Mouse (Mus musculus): ENCODE measurements around the gene Col8a2.

Col8a2 gene

DNA sequence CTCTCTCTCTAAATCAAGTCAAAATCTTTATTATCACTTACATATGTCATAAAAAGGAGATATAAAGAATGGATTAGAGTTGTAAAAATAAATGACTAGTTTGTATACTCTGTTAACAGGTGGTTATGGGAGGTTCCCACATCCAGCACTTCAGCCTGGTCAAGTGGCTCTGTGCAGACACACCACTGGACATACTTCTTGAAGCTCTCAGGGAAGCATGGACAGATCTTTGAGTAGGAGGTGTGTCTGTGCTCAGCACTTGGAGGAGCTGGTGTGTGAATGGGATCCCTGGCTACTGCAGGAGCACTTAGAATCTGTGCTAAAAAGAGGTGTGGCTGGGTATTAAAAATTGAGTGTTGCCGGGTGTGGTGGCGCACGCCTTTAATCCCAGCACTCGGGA, 43.7 kb downstream of the Col8a2 start:
- in situ Hi-C loops (cut with MboI) = no loop called here

DNA sequence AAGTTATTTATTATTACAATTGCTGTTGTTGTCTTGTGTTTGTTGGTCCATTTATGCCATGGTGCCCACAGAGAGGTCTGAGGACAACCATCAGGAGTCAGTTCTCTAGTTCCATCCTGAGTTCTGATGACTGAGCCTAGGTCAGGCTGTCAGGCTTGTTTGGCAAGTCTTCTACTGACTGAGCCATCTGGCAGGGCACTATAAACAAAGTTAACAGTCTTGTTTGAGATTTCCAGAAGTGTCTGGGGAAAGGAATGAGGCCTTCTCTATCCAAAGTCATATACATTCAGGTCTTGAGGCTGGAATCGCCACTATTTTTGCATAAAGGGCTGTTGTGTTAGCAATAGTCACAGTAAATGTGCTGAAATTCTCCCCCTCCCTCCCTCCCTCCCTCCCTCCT, 45.2 kb downstream of the Col8a2 start:
- in situ Hi-C loops (cut with MboI) = no loop called here

DNA sequence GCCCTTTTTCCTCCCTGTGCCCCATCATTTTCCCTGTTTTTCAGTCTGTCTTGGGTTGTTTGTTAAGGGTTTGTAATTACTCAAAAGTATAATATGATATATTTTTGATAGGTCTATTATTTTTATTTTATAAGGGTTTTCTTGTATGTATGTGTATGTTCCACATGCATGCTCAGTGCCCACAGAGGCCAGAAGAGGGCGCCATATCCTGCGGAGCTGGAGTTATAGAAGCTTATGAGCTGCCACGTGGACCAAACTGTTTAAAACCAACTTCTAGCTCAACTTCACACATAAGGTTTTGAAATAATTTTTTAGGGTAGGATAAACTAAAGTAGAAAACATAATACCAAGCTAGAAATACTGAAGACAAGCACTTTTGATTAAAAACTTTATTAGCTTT, 45.8 kb downstream of the Col8a2 start:
- in situ Hi-C loops (cut with MboI) = no loop called here

DNA sequence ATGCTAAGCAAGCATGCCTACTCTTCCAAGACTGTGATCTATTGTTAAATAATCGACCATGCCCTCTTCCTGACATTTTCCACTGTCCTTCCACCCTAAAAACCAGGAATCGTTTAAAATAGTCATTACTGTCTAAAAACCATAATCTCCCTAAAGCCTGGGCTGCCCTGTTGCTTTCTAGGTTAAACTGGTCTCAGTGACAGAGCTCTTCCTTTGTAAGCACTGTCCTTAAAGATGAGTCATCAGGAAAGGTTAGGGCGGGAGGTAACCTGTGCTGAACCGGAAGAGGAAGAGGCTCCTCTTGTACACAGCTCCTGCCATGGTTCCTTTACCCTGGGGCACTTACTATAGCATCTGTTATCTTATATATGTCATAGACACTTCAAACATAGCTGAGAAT, 52.9 kb downstream of the Col8a2 start:
- in situ Hi-C loops (cut with MboI) = no loop called here

DNA sequence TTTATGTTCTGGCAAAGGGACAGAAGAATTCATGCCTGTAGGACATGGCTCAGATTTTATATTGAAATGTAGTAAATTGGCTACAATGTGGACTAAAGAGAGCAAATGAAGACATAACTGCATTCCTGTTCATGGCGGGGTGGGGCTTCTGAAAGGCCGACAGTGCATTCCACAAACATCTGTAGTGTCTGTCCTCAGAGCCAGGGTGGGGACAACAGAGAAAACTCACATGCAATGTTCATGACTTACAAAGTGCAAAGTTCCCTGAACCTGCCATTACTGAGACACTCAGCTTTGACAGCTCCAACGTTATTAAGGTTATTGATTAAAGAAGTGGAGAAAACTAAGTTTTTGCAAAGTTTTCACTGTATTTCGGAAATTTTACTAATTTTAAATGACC, 56.9 kb downstream of the Col8a2 start:
- in situ Hi-C loops (cut with MboI) = no loop called here

DNA sequence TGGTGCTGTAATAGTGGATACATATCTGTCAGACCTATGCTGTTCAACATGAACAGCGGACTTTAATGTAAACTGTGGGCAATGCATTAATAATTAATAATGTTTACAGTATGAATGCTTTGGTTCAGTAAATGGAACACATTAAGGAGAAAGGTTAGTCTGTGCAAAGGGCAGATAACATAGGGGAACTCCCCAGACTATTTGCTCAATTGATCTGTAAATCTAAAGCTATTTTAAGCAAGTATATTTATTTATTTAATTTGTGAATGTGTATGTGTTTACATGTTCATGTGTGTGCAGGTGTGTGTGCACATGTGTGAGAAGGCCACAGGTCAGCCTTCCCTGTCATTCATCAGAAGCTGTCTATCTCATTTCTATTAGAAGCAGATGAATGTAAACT, 73.5 kb downstream of the Col8a2 start:
- in situ Hi-C loops (cut with MboI) = no loop called here

All from mature B cell (primary cell).